Mouse (Mus musculus) limb, embryonic 12.5 days (tissue): Measurements from ENCODE around the gene Rasgrf1. TPM values are rescaled to one million over a fixed set of nuclear protein-coding genes. Genes with fewer than 3 reads are reported as not detected.

Experiments
- ATAC-seq: fragments of 200-750 bp; cut with Nextera tagmentation; 2 replicates; pipeline ENCODE4 v1.8.0; 2017; ENCODE audit warnings: low read depth, moderate TSS enrichment; ENCODE audit not compliant: insufficient number of reproducible peaks, insufficient read depth, low FRiP score, low TSS enrichment
- H3K27ac ChIP-seq: fragments of 300-500 bp; sonication (generic); 2 replicates; pipeline ENCODE4 v1.5.1; 2016; ENCODE audit warnings: mild to moderate bottlenecking, moderate library complexity
- H3K27me3 ChIP-seq: fragments of 300-500 bp; sonication (generic); 2 replicates; pipeline ENCODE4 v1.6.1; 2016; ENCODE audit warnings: mild to moderate bottlenecking, moderate library complexity
- H3K36me3 ChIP-seq: fragments of 300-500 bp; sonication (generic); 2 replicates; pipeline ENCODE4 v1.6.1; 2016; ENCODE audit warnings: mild to moderate bottlenecking, moderate library complexity
- H3K4me1 ChIP-seq: fragments of 300-500 bp; sonication (generic); replicated peaks from 2 replicates; pipeline ENCODE4 v1.6.1; 2016
- H3K4me2 ChIP-seq: fragments of 300-500 bp; sonication (generic); 2 replicates; pipeline ENCODE4 v1.6.1; 2016; ENCODE audit warnings: mild to moderate bottlenecking, moderate library complexity
- H3K4me3 ChIP-seq: fragments of 300-500 bp; sonication (generic); replicated peaks from 2 replicates; pipeline ENCODE4 v1.5.1; 2016; ENCODE audit warnings: mild to moderate bottlenecking
- H3K9ac ChIP-seq: fragments of 300-500 bp; sonication (generic); replicated peaks from 2 replicates; pipeline ENCODE4 v1.6.1; 2016; ENCODE audit warnings: mild to moderate bottlenecking, moderate library complexity
- H3K9me3 ChIP-seq: fragments of 300-500 bp; sonication (generic); 2 replicates; pipeline ENCODE4 v1.6.1; 2016; ENCODE audit warnings: mild to moderate bottlenecking, moderate library complexity
- WGBS: fragments of 180-500 bp; shearing (Covaris S2); methylation state at CpG from one replicate; pipeline ENCODE4 v1.1.7; 2016; 5-methylcytosine and 5-hydroxymethylcytosine counted together
- polyA plus RNA-seq: library from polyadenylated mRNA; unstranded; fragments of >200 nt; fragmentation: Nextera tagmentation; extraction: Ambion mirVana; gene quantifications from 2 replicates; pipeline ENCODE4 v1.2.1, GENCODE M21; 2016

Gene Rasgrf1
- polyA plus RNA-seq, 1 experiment from 2014 or later: 0.11 TPM

GRCm38 (mm10) chr9:90008138-90008537 is 98.4 kb downstream of the Rasgrf1 start:
- 0 out of 2 replicates have a peak, but pooled peaks cover 3% of the 10 kb centered on the region for H3K9me3 ChIP-seq
- no peak overlapping the region for H3K9ac ChIP-seq
- H3K36me3 ChIP-seq: no peaks in the 10 kb centered on the region
- H3K27me3 ChIP-seq: no peaks in the 10 kb centered on the region
- H3K4me2 ChIP-seq: no peak overlapping the region
- no peak overlapping the region for H3K4me3 ChIP-seq
- WGBS: 80% methylated on average over 6 of the region's 6 CpGs
- no peaks in the 10 kb centered on the region for H3K4me1 ChIP-seq
- no peak overlapping the region for H3K27ac ChIP-seq
- 0 out of 2 replicates have a peak, but pooled peaks have one; percentile 38 for ATAC-seq

DNA sequence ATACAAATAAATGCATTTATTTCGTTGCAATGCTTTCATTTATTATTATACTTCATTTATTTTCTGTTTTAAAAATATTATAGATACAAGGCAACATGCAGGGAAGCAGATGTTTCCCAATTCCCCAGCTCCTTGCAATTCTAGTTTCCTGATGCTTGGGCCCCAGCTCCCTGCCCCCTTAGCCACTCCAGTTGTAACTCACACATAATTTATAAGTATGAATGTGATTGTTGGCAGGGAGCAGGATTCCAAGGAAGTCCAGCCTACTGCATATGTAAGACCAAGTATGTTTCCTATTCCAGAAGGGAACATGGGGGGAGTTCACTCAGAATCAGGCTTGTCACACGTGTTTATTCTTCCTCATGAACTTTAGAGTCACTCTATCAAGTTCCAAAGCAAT is 102.1 kb downstream of the Rasgrf1 start:
- Histone ChIP-seq H3K4me3 (no peak overlapping the region), H3K9ac (no peak overlapping the region), H3K4me1 (no peaks in the 10 kb centered on the region), H3K27ac (no peak overlapping the region), H3K9me3 (0 out of 2 replicates have a peak, but pooled peaks cover 3% of the 10 kb centered on the region), H3K36me3 (no peaks in the 10 kb centered on the region), H3K4me2 (no peak overlapping the region), H3K27me3 (no peaks in the 10 kb centered on the region)
- WGBS: 56% methylated on average over 2 of the region's 2 CpGs
- no peak for ATAC-seq

GRCm38 (mm10) chr9:90014649-90015048 is 104.9 kb downstream of the Rasgrf1 start:
- H3K9ac ChIP-seq: no peak overlapping the region
- WGBS: 84% methylated on average over 3 of the region's 3 CpGs
- no peak overlapping the region for H3K27ac ChIP-seq
- no peaks in the 10 kb centered on the region for H3K36me3 ChIP-seq
- no peak for ATAC-seq
- no peak overlapping the region for H3K4me2 ChIP-seq
- 0 out of 2 replicates have a peak, but pooled peaks cover 3% of the 10 kb centered on the region for H3K9me3 ChIP-seq
- no peak overlapping the region for H3K4me3 ChIP-seq
- H3K4me1 ChIP-seq: no peaks in the 10 kb centered on the region
- H3K27me3 ChIP-seq: no peaks in the 10 kb centered on the region

DNA sequence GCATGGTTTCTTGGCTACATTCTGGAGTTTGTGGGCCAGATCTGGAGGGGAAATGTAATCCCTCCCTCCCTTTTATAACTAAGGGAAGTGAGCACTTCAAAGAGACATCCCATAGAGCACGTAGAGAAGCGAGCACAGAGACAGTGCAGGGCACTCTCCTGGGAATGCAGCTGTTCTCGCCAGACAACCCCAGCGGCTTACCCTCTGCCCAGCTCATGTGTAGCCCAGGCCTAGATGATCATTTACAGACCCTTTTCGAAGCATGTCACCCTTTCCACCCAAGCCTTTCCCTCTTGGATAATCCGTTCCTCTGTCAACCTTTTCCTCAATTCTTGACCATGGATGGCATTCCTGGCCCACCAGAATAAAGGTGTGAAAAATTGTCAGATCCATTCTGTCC is 106.5 kb downstream of the Rasgrf1 start:
- no peak for ATAC-seq

GRCm38 (mm10) chr9:90020866-90021265 is 111.2 kb downstream of the Rasgrf1 start:
- H3K9ac ChIP-seq: no peak overlapping the region
- no peaks in the 10 kb centered on the region for H3K36me3 ChIP-seq
- 78% methylated on average over 6 of the region's 6 CpGs for WGBS
- no peaks in the 10 kb centered on the region for H3K27me3 ChIP-seq
- H3K4me3 ChIP-seq: no peak overlapping the region
- no peak overlapping the region for H3K27ac ChIP-seq
- no peak overlapping the region for H3K4me2 ChIP-seq
- H3K4me1 ChIP-seq: no peaks in the 10 kb centered on the region
- no peak for ATAC-seq
- H3K9me3 ChIP-seq: no peaks in the 10 kb centered on the region

More for the DNA sequence above, 106.5 kb downstream of the Rasgrf1 start:
- Histone ChIP-seq H3K27ac (no peak overlapping the region), H3K4me1 (no peaks in the 10 kb centered on the region), H3K4me2 (no peak overlapping the region), H3K4me3 (no peak overlapping the region), H3K27me3 (no peaks in the 10 kb centered on the region), H3K9ac (no peak overlapping the region), H3K36me3 (no peaks in the 10 kb centered on the region), H3K9me3 (0 out of 2 replicates have a peak, but pooled peaks cover 3% of the 10 kb centered on the region)
- 62% methylated on average over 6 of the region's 6 CpGs for WGBS

- Histone ChIP-seq H3K4me2 (no peak overlapping the region), H3K9ac (no peak overlapping the region), H3K4me3 (no peak overlapping the region), H3K27ac (no peak overlapping the region), H3K36me3 (no peaks in the 10 kb centered on the region), H3K27me3 (no peaks in the 10 kb centered on the region), H3K9me3 (no peaks in the 10 kb centered on the region), H3K4me1 (no peaks in the 10 kb centered on the region)
- WGBS: 89% methylated on average over 4 of the region's 4 CpGs
- no peak for ATAC-seq
Measured at GRCm38 (mm10) chr9:90021442-90021841, 111.7 kb downstream of the Rasgrf1 start.

- H3K9ac ChIP-seq: no peak overlapping the region
- H3K27ac ChIP-seq: no peak overlapping the region
- no peaks in the 10 kb centered on the region for H3K9me3 ChIP-seq
- H3K4me1 ChIP-seq: no peaks in the 10 kb centered on the region
- WGBS: 88% methylated on average over 6 of the region's 6 CpGs
- no peaks in the 10 kb centered on the region for H3K36me3 ChIP-seq
- no peak for ATAC-seq
- no peak overlapping the region for H3K4me2 ChIP-seq
- no peak overlapping the region for H3K4me3 ChIP-seq
- no peaks in the 10 kb centered on the region for H3K27me3 ChIP-seq
Measured at GRCm38 (mm10) chr9:90027709-90028108, 118.0 kb downstream of the Rasgrf1 start.

DNA sequence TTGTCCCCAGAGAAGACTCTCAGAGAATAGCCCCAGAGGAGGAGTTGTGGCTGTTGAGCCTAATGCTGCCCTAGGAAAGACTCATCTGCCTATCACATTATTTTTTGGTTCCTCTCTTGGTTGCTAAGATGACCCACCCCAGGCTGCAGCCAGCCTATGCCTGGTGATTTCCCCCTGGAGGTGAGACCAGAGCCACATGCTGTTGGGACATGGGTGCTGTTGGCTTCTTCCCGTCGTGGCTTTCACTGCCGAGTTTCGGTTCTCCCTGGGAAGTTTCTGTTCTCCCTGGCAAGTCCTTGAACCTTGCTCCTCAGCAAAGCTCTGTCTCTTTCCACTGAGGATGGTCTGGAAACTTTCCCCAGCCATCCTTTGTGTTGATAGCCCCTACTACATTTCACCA is 124.2 kb downstream of the Rasgrf1 start:
- no peak overlapping the region for H3K4me2 ChIP-seq

GRCm38 (mm10) chr9:90035168-90035567 is 125.5 kb downstream of the Rasgrf1 start:
- H3K27me3 ChIP-seq: no peaks in the 10 kb centered on the region
- 75% methylated on average over 2 of the region's 2 CpGs for WGBS
- no peak for ATAC-seq

More for the DNA sequence above, 124.2 kb downstream of the Rasgrf1 start:
- no peaks in the 10 kb centered on the region for H3K27me3 ChIP-seq
- no peak for ATAC-seq
- H3K27ac ChIP-seq: no peak overlapping the region
- no peak overlapping the region for H3K4me3 ChIP-seq
- H3K4me1 ChIP-seq: no peaks in the 10 kb centered on the region
- H3K9ac ChIP-seq: no peak overlapping the region
- no peaks in the 10 kb centered on the region for H3K9me3 ChIP-seq
- no peaks in the 10 kb centered on the region for H3K36me3 ChIP-seq
- 82% methylated on average over 4 of the region's 4 CpGs for WGBS

GRCm38 (mm10) chr9:90035794-90036193 is 126.1 kb downstream of the Rasgrf1 start:
- Histone ChIP-seq H3K9ac (no peak overlapping the region), H3K9me3 (no peaks in the 10 kb centered on the region), H3K4me1 (no peaks in the 10 kb centered on the region), H3K4me3 (no peak overlapping the region), H3K27ac (no peak overlapping the region), H3K27me3 (no peaks in the 10 kb centered on the region), H3K4me2 (no peak overlapping the region), H3K36me3 (no peaks in the 10 kb centered on the region)
- WGBS: 94% methylated on average over 3 of the region's 3 CpGs
- no peak for ATAC-seq

More at GRCm38 (mm10) chr9:90035168-90035567, 125.5 kb downstream of the Rasgrf1 start:
- Histone ChIP-seq H3K4me2 (no peak overlapping the region), H3K9me3 (no peaks in the 10 kb centered on the region), H3K36me3 (no peaks in the 10 kb centered on the region), H3K9ac (no peak overlapping the region), H3K27ac (no peak overlapping the region), H3K4me1 (no peaks in the 10 kb centered on the region), H3K4me3 (no peak overlapping the region)

GRCm38 (mm10) chr9:90036313-90036712 is 126.6 kb downstream of the Rasgrf1 start:
- H3K4me2 ChIP-seq: no peak overlapping the region
- H3K4me3 ChIP-seq: no peak overlapping the region
- WGBS: 71% methylated on average over 4 of the region's 4 CpGs
- H3K27ac ChIP-seq: no peak overlapping the region
- ATAC-seq: no peak
- H3K4me1 ChIP-seq: no peaks in the 10 kb centered on the region
- H3K36me3 ChIP-seq: no peaks in the 10 kb centered on the region
- H3K9ac ChIP-seq: no peak overlapping the region
- no peaks in the 10 kb centered on the region for H3K9me3 ChIP-seq
- no peaks in the 10 kb centered on the region for H3K27me3 ChIP-seq

GRCm38 (mm10) chr9:90038535-90038934 is 128.8 kb downstream of the Rasgrf1 start:
- Histone ChIP-seq H3K4me2 (no peak overlapping the region), H3K27me3 (no peaks in the 10 kb centered on the region), H3K27ac (no peak overlapping the region), H3K9me3 (no peaks in the 10 kb centered on the region), H3K4me1 (no peaks in the 10 kb centered on the region), H3K9ac (no peak overlapping the region), H3K4me3 (no peak overlapping the region), H3K36me3 (no peaks in the 10 kb centered on the region)
- no peak for ATAC-seq
- WGBS: 78% methylated on average over 4 of the region's 4 CpGs
